Mouse (Mus musculus) stomach, embryonic 16.5 days (tissue): ENCODE measurements around the gene Akna. TPM values are rescaled to one million over a fixed set of nuclear protein-coding genes. Genes with fewer than 3 reads are reported as not detected.

Source experiments
- ATAC-seq: fragments of 200-750 bp; cut with Nextera tagmentation; 2 replicates; pipeline ENCODE4 v1.8.0; 2017; ENCODE audit warnings: moderate number of reproducible peaks, moderate TSS enrichment; ENCODE audit not compliant: insufficient read depth, low FRiP score
- H3K27ac ChIP-seq: fragments of 300-500 bp; sonication (generic); 2 replicates; pipeline ENCODE4 v1.5.1; 2014; ENCODE audit warnings: low read length
- H3K27me3 ChIP-seq: fragments of 300-500 bp; sonication (generic); 2 replicates; pipeline ENCODE4 v1.6.1; 2014; ENCODE audit warnings: low read length, control low read depth, mixed read lengths; ENCODE audit not compliant: control insufficient read depth, insufficient read depth
- H3K36me3 ChIP-seq: fragments of 300-500 bp; sonication (generic); 2 replicates; pipeline ENCODE4 v1.6.1; 2014; ENCODE audit warnings: low read length; ENCODE audit not compliant: control insufficient read depth, insufficient read depth
- H3K4me1 ChIP-seq: fragments of 300-500 bp; sonication (generic); 2 replicates; pipeline ENCODE4 v1.6.1; 2014; ENCODE audit warnings: low read length, control low read depth, mixed read lengths; ENCODE audit not compliant: control insufficient read depth, insufficient read depth
- H3K4me2 ChIP-seq: fragments of 300-500 bp; sonication (generic); 2 replicates; pipeline ENCODE4 v1.6.1; 2014; ENCODE audit warnings: low read depth, low read length, mixed read lengths
- H3K4me3 ChIP-seq: fragments of 300-500 bp; sonication (generic); replicated peaks from 2 replicates; pipeline ENCODE4 v1.5.1; 2014; ENCODE audit warnings: mild to moderate bottlenecking, low read length
- H3K9ac ChIP-seq: fragments of 300-500 bp; sonication (generic); 2 replicates; pipeline ENCODE4 v1.6.1; 2014; ENCODE audit warnings: low read length
- H3K9me3 ChIP-seq: fragments of 300-500 bp; sonication (generic); replicated peaks from 2 replicates; pipeline ENCODE4 v1.6.1; 2016; ENCODE audit warnings: low read length, control low read depth; ENCODE audit not compliant: control insufficient read depth
- WGBS: fragments of 180-500 bp; shearing (Covaris S2); extraction: QIAGEN DNeasy Blood & Tissue Kit; methylation state at CpG from one replicate; pipeline ENCODE4 v1.1.7; 2014; 5-methylcytosine and 5-hydroxymethylcytosine counted together
- polyA plus RNA-seq: library from polyadenylated mRNA; unstranded; fragments of >200 nt; fragmentation: Nextera tagmentation; extraction: Ambion mirVana; gene quantifications from 2 replicates; pipeline ENCODE4 v1.2.1, GENCODE M21; 2015

Akna gene
- polyA plus RNA-seq, 1 experiment from 2014 or later: 7.0 TPM

DNA sequence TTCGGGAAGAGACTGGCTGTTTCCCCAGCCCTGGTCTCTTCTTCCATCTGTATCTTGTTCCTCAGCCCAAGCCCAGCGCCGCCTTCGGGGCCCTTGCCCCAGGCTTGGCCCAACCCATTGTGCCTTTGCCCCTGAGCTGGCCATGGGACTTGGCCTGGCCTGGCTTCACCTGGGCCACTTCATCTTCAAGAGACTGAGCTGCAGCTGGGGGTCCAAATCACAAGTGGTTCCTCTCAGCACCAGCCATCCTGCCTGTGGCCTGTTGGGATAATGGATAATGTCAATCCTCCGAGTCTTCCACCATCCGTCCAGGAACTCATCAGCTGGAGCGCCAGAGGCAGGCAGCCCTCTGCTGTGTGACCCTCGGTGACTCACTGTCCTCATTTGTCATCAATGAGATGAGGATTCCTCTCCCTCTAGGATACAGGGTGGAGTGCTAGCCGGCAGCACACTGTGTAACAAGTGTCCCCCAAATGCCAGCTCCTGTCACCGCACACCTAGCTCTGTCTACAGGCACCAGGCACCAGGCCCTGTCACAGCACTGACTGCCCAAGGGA is 5.1 kb downstream of the Akna start:
- WGBS: 77% methylated on average over 10 of the region's 10 CpGs
- Histone ChIP-seq H3K27ac (no peak overlapping the region), H3K9ac (no peak overlapping the region), H3K27me3 (no peaks in the 10 kb centered on the region), H3K4me1 (peaks cover 23% of the 10 kb centered on the region), H3K4me3 (no peak overlapping the region), H3K36me3 (0 out of 2 replicates have a peak, but pooled peaks cover 6% of the 10 kb centered on the region), H3K4me2 (no peak overlapping the region), H3K9me3 (no peaks in the 10 kb centered on the region)
- no peak for ATAC-seq

DNA sequence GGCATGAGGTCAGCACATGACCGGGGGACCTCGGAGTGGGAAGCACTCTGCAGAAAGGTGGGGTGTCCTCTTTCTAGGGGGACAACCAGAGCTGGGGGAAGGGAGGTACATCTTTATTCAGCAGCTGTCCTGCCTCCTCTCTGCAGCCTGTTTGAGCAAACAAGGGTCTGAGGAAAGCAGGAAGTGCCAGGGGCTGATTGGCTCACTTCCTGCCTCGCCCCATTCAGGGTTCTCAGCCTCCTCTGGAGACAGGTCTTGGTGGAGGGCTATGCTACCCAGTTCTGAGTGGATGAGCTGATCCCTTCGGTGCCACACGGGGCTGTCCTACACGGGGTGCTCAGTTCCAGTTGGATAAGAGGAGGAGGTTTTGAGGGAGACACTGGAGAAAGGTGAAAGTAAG is 11.8 kb downstream of the Akna start:
- WGBS: 77% methylated on average over 6 of the region's 6 CpGs
- Histone ChIP-seq H3K4me3 (no peak overlapping the region), H3K4me1 (no peaks in the 10 kb centered on the region; the same call in 1 of the 2 replicates), H3K27ac (no peak overlapping the region), H3K9me3 (no peaks in the 10 kb centered on the region), H3K4me2 (no peak overlapping the region), H3K9ac (no peak overlapping the region), H3K36me3 (0 out of 2 replicates have a peak, but pooled peaks cover 6% of the 10 kb centered on the region), H3K27me3 (no peaks in the 10 kb centered on the region)
- no peak for ATAC-seq

GRCm38 (mm10) chr4:63389887-63390528 is 13.1 kb downstream of the Akna start:
- no peak overlapping the region for H3K9ac ChIP-seq
- no peak for ATAC-seq
- H3K36me3 ChIP-seq: 0 out of 2 replicates have a peak, but pooled peaks cover 6% of the 10 kb centered on the region
- WGBS: 70% methylated on average over 11 of the region's 11 CpGs
- H3K9me3 ChIP-seq: no peaks in the 10 kb centered on the region
- H3K27ac ChIP-seq: no peak overlapping the region
- no peak overlapping the region for H3K4me3 ChIP-seq
- H3K4me2 ChIP-seq: no peak overlapping the region
- no peaks in the 10 kb centered on the region; the same call in 1 of the 2 replicates for H3K4me1 ChIP-seq
- H3K27me3 ChIP-seq: no peaks in the 10 kb centered on the region

GRCm38 (mm10) chr4:63389121-63389886 is 13.8 kb downstream of the Akna start:
- Histone ChIP-seq H3K4me3 (no peak overlapping the region), H3K9ac (0 out of 2 replicates have a peak overlapping the region, but pooled peaks have one; percentile 9), H3K9me3 (no peaks in the 10 kb centered on the region), H3K36me3 (0 out of 2 replicates have a peak, but pooled peaks cover 4% of the 10 kb centered on the region), H3K4me1 (no peaks in the 10 kb centered on the region; the same call in 1 of the 2 replicates), H3K4me2 (no peak overlapping the region), H3K27ac (no peak overlapping the region), H3K27me3 (no peaks in the 10 kb centered on the region)
- no peak for ATAC-seq
- WGBS: 54% methylated on average over 8 of the region's 8 CpGs

GRCm38 (mm10) chr4:63388029-63388428 is 15.1 kb downstream of the Akna start:
- no peaks in the 10 kb centered on the region for H3K27me3 ChIP-seq
- WGBS: 74% methylated on average over 6 of the region's 6 CpGs
- no peak overlapping the region for H3K9ac ChIP-seq
- no peak overlapping the region for H3K4me3 ChIP-seq
- H3K36me3 ChIP-seq: no peaks in the 10 kb centered on the region
- H3K4me1 ChIP-seq: no peaks in the 10 kb centered on the region; the same call in 1 of the 2 replicates
- H3K27ac ChIP-seq: no peak overlapping the region
- H3K9me3 ChIP-seq: no peaks in the 10 kb centered on the region
- H3K4me2 ChIP-seq: no peak overlapping the region
- ATAC-seq: no peak

DNA sequence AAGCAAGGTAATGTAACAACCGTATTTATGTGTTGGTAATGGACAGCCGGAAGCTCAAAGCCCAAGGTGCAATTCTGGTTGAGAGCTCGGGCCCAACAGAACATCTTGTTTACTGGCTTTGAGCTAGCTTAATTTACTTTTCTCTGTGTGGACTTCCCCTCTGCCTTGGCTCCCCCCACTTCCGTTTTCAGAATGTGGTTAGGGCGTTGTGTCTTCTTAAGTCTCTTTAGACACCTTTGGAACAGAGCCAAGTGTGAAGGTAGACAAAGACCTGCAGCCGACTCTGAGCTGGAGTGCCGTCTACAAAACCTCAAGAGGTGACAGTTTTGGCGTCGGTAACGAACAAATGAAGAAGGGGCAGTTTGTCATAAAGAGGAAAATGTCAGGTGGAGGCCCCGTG is 17.4 kb downstream of the Akna start:
- H3K9me3 ChIP-seq: no peaks in the 10 kb centered on the region
- no peaks in the 10 kb centered on the region for H3K27me3 ChIP-seq
- H3K27ac ChIP-seq: no peak overlapping the region
- ATAC-seq: no peak
- 0 out of 2 replicates have a peak, but pooled peaks cover 6% of the 10 kb centered on the region for H3K36me3 ChIP-seq
- 66% methylated on average over 11 of the region's 11 CpGs for WGBS
- H3K4me1 ChIP-seq: no peaks in the 10 kb centered on the region; the same call in 1 of the 2 replicates
- H3K4me2 ChIP-seq: no peak overlapping the region
- H3K4me3 ChIP-seq: no peak overlapping the region
- H3K9ac ChIP-seq: no peak overlapping the region

DNA sequence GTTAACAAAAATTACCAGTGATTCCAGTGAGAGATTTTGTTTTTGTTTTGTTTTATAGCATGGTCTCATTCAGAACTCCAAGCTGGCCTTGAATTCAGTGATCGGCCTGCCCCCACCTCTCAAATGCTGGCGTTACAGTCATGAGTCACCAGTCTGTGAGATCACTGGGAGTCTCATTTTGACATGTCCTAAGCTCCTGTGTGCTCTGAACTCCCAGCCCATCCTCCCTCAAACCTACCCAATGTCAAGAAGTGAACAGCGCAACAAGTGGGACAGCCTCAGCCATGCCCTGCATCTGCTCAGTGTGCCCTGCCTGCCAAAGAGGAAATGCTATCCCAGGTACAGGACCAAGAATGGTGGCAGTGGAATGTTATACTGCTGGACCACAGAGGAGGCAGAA is 17.9 kb downstream of the Akna start:
- 0 out of 2 replicates have a peak, but pooled peaks cover 6% of the 10 kb centered on the region for H3K36me3 ChIP-seq
- H3K4me2 ChIP-seq: no peak overlapping the region
- no peaks in the 10 kb centered on the region for H3K27me3 ChIP-seq
- H3K9me3 ChIP-seq: no peaks in the 10 kb centered on the region
- ATAC-seq: no peak
- H3K9ac ChIP-seq: no peak overlapping the region
- no peaks in the 10 kb centered on the region; the same call in 1 of the 2 replicates for H3K4me1 ChIP-seq
- H3K4me3 ChIP-seq: no peak overlapping the region
- WGBS: 82% methylated on average over 3 of the region's 3 CpGs
- no peak overlapping the region for H3K27ac ChIP-seq

- Histone ChIP-seq H3K36me3 (peaks cover 11% of the 10 kb centered on the region; the same call in 1 of the 2 replicates), H3K27ac (no peak overlapping the region), H3K4me3 (no peak overlapping the region), H3K4me1 (no peaks in the 10 kb centered on the region; the same call in 1 of the 2 replicates), H3K27me3 (no peaks in the 10 kb centered on the region), H3K9me3 (no peaks in the 10 kb centered on the region), H3K9ac (no peak overlapping the region), H3K4me2 (no peak overlapping the region)
- 89% methylated on average over 4 of the region's 4 CpGs for WGBS
- no peak for ATAC-seq
Measured at GRCm38 (mm10) chr4:63384262-63384661, 18.9 kb downstream of the Akna start.

- WGBS: 94% methylated on average over 12 of the region's 12 CpGs
- H3K9ac ChIP-seq: no peak overlapping the region
Measured at GRCm38 (mm10) chr4:63383474-63383873, 19.7 kb downstream of the Akna start.

More at GRCm38 (mm10) chr4:63383474-63383873, 19.7 kb downstream of the Akna start:
- no peak overlapping the region for H3K27ac ChIP-seq
- no peak overlapping the region for H3K4me2 ChIP-seq
- no peak for ATAC-seq
- H3K36me3 ChIP-seq: peaks cover 12% of the 10 kb centered on the region; the same call in 1 of the 2 replicates
- H3K9me3 ChIP-seq: no peaks in the 10 kb centered on the region
- no peak overlapping the region for H3K4me3 ChIP-seq
- no peaks in the 10 kb centered on the region for H3K27me3 ChIP-seq
- no peaks in the 10 kb centered on the region for H3K4me1 ChIP-seq
